Mouse (Mus musculus) embryonic facial prominence, embryonic 10.5 days (tissue): Measurements from ENCODE around the gene Prdm16. TPM values are rescaled to one million over a fixed set of nuclear protein-coding genes. Genes with fewer than 3 reads are reported as not detected.

Source experiments
- DNase-seq: peaks from one replicate; pipeline ENCODE4 v3.0.0-alpha.2; 2017; ENCODE audit warnings: low spot score
- H3K27ac ChIP-seq: fragments of 300-500 bp; sonication (generic); replicated peaks from 2 replicates; pipeline ENCODE4 v1.5.1; 2016; ENCODE audit warnings: mild to moderate bottlenecking
- H3K27me3 ChIP-seq: fragments of 300-500 bp; sonication (generic); replicated peaks from 2 replicates; pipeline ENCODE4 v1.6.1; 2016; ENCODE audit warnings: low read depth, mild to moderate bottlenecking; ENCODE audit not compliant: poor library complexity, severe bottlenecking
- H3K36me3 ChIP-seq: fragments of 300-500 bp; sonication (generic); replicated peaks from 2 replicates; pipeline ENCODE4 v1.6.1; 2016; ENCODE audit warnings: mild to moderate bottlenecking, moderate library complexity
- H3K4me1 ChIP-seq: fragments of 300-500 bp; sonication (generic); 2 replicates; pipeline ENCODE4 v1.6.1; 2016
- H3K4me3 ChIP-seq: fragments of 300-500 bp; sonication (generic); 2 replicates; pipeline ENCODE4 v1.5.1; 2016; ENCODE audit warnings: mild to moderate bottlenecking, moderate library complexity
- H3K9me3 ChIP-seq: fragments of 300-500 bp; sonication (generic); 2 replicates; pipeline ENCODE4 v1.6.1; 2016; ENCODE audit warnings: mild to moderate bottlenecking
- WGBS: fragments of 180-500 bp; shearing (Covaris S2); methylation state at CpG from one replicate; pipeline ENCODE4 v1.1.7; 2016; 5-methylcytosine and 5-hydroxymethylcytosine counted together
- polyA plus RNA-seq: library from polyadenylated mRNA; unstranded; fragments of >200 nt; fragmentation: Nextera tagmentation; extraction: Ambion mirVana; gene quantifications from 2 replicates; pipeline ENCODE4 v1.2.1, GENCODE M21; 2016

Gene Prdm16
- polyA plus RNA-seq, 1 experiment from 2014 or later, result 44.5 TPM

DNA sequence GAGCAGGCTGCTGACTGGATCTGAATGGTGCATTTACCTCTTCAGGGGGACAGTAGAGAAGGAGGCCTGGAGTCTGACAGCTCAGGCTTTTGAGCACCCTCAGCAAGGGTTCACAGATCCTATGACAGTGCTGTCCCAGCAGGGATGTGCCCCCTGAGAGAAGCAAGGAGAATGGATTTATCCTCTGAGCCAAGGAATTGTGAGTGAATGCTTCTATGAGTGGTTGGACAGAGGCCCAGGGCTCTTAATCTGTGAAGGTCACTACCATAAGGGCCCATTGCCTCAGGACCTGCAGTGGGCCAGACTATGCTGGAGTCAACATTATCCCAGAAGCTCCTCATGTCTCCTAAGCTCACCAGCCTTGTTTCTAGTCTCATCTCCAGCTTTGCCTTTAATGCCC is 23.4 kb upstream of the Prdm16 start:
- no peak overlapping the region for H3K4me3 ChIP-seq
- peaks cover 63% of the 10 kb centered on the region for H3K4me1 ChIP-seq
- no peak for DNase-seq
- H3K36me3 ChIP-seq, result no peaks in the 10 kb centered on the region
- H3K27ac ChIP-seq, result no peak overlapping the region
- H3K9me3 ChIP-seq, result no peaks in the 10 kb centered on the region
- H3K27me3 ChIP-seq, result peaks cover 52% of the 10 kb centered on the region

DNA sequence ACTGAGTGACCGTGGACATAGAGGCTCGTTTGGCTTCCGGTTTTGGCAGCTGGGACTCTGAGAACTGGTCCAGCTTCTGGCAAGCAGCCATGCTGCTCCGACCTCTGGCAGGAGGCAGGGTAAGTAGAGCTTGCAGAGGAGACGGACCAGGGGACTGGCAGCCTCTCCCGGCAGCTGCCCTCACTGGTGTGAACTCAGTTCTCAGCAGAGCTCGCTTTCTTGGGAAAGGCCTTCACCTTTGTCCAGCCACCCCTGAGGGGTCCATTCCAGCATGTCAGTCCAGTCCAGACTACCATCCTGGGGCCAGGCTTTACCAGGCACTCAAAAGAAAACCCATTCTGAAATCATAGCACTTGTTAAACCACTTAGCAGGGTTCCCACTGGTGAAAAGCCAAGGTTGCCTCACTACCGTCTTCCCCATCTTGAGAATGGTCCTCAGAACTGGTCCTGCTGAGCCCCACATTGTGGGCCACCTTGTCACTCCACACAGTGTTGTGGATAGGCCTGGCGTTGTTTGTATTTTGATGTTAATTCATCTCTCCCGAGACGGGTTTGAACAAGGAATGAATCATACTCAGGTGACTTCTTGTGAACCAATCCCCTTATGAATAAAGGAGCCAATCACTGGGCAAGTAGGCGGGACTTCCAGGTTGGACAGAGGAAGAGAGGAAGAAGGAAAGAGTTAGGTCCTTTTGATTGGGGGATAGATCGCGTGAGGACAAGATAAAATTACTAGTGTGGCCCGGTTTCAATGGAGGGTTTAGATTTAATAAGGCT is 18.6 kb upstream of the Prdm16 start:
- no peaks in the 10 kb centered on the region for H3K9me3 ChIP-seq
- H3K4me3 ChIP-seq, result no peak overlapping the region
- no peak for DNase-seq
- WGBS, result 87% methylated on average over 15 of the region's 15 CpGs
- H3K4me1 ChIP-seq, result peaks cover 41% of the 10 kb centered on the region
- H3K36me3 ChIP-seq, result no peaks in the 10 kb centered on the region
- no peak overlapping the region for H3K27ac ChIP-seq
- peaks cover 53% of the 10 kb centered on the region for H3K27me3 ChIP-seq

DNA sequence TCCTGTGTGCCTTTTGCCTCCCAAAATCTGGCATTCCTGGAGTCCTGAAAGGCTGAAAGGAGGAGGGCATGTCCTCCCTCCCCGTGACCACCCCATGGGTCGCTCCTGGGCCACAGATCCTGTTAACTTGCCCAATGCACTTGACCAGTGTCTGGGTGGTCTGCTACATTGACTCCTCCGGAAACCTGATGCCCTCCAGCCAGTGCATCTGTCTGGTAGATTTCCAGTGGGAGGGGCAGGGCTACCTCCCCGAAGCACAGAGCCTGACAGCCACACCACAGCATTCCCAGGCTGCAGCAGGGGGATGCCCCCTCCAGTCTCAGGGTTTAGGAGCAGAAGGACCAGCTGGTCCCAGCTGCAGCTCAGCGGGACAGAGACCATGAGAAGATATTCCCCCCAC is 15.8 kb upstream of the Prdm16 start:
- H3K9me3 ChIP-seq, result peaks cover under 1% of the 10 kb centered on the region; the same call in 1 of the 2 replicates
- 0 out of 2 replicates have a peak overlapping the region, but pooled peaks have one; percentile 25 for H3K4me3 ChIP-seq
- no peaks in the 10 kb centered on the region for H3K36me3 ChIP-seq
- H3K27me3 ChIP-seq, result peaks cover 67% of the 10 kb centered on the region
- peak overlapping the region; percentile 19 for H3K27ac ChIP-seq
- H3K4me1 ChIP-seq, result peaks cover 26% of the 10 kb centered on the region
- DNase-seq, result peak; percentile 65
- WGBS, result 17% methylated on average over 5 of the region's 5 CpGs

DNA sequence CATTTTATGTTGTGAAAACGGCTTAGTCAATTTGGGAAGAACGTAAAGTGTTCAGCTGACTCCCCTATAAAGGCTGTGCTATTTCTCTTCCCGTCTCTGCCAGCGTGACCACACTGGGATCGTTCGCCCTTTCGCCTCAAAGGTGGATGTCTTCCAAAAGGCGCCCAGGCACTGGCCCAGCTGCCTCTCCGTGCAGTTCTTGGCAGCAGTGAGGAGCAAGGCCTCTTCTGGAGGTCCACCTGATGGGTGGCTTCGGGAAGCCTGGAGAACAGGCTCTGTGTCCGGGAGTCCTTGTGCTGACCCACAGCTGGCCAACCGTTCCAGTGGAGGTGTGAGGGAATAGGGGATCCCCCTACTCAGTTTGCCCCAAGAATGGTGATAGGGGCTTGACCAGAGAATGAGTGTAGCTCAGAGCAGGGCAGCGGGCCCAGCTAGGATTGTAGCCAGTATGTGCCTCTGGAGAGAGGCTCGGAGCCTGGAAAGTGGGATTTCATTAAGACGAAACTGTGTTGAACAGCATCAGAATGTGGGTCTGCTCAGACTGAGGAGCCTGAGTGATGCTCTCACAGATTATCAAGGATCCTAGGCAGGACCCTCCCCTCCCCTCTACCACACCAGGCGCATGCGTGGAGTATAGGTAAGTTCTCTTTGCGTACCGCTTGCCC is 12.5 kb upstream of the Prdm16 start:
- no peak overlapping the region for H3K4me3 ChIP-seq
- H3K9me3 ChIP-seq, result peaks cover 17% of the 10 kb centered on the region
- no peaks in the 10 kb centered on the region for H3K36me3 ChIP-seq
- peaks cover 16% of the 10 kb centered on the region for H3K4me1 ChIP-seq
- H3K27ac ChIP-seq, result no peak overlapping the region
- 82% methylated on average over 19 of the region's 19 CpGs for WGBS
- peaks cover 73% of the 10 kb centered on the region for H3K27me3 ChIP-seq
- no peak for DNase-seq

DNA sequence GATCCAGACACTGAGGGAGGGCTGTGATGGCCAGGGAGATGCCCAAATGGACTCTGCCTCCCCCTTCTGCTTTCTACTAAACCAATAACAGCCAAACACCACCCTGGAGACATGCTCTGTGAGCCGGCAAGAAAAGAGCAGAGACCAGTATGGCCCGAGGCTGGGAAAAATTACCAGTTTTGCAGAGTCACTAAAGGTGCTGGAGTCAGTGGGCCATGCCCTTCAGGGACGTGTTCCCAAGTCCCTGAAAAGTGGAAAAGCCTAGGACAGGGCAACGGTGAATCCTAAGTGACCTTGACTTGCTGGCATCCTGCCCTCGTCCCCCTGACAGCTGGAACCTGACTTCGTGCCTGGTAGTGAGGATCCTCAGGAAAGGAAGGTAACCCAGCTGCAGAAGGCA is 5.8 kb upstream of the Prdm16 start:
- DNase-seq, result peak; percentile 35
- H3K4me1 ChIP-seq, result peaks cover 67% of the 10 kb centered on the region
- H3K27me3 ChIP-seq, result peaks cover 94% of the 10 kb centered on the region
- no peak overlapping the region for H3K27ac ChIP-seq
- WGBS, result 4% methylated on average over 6 of the region's 6 CpGs
- no peaks in the 10 kb centered on the region for H3K36me3 ChIP-seq
- H3K4me3 ChIP-seq, result no peak overlapping the region
- peaks cover 17% of the 10 kb centered on the region for H3K9me3 ChIP-seq

GRCm38 (mm10) chr4:154641296-154642110 is 4.8 kb upstream of the Prdm16 start:
- 2% methylated on average over 32 of the region's 32 CpGs for WGBS
- peak; percentile 58 for DNase-seq
- peak overlapping the region; percentile 77 for H3K27ac ChIP-seq
- peaks cover 99% of the 10 kb centered on the region for H3K27me3 ChIP-seq
- H3K9me3 ChIP-seq, result peaks cover 7% of the 10 kb centered on the region; the same call in 1 of the 2 replicates
- peak overlapping the region; percentile 90 for H3K4me3 ChIP-seq
- H3K36me3 ChIP-seq, result no peaks in the 10 kb centered on the region
- H3K4me1 ChIP-seq, result peaks cover 77% of the 10 kb centered on the region

DNA sequence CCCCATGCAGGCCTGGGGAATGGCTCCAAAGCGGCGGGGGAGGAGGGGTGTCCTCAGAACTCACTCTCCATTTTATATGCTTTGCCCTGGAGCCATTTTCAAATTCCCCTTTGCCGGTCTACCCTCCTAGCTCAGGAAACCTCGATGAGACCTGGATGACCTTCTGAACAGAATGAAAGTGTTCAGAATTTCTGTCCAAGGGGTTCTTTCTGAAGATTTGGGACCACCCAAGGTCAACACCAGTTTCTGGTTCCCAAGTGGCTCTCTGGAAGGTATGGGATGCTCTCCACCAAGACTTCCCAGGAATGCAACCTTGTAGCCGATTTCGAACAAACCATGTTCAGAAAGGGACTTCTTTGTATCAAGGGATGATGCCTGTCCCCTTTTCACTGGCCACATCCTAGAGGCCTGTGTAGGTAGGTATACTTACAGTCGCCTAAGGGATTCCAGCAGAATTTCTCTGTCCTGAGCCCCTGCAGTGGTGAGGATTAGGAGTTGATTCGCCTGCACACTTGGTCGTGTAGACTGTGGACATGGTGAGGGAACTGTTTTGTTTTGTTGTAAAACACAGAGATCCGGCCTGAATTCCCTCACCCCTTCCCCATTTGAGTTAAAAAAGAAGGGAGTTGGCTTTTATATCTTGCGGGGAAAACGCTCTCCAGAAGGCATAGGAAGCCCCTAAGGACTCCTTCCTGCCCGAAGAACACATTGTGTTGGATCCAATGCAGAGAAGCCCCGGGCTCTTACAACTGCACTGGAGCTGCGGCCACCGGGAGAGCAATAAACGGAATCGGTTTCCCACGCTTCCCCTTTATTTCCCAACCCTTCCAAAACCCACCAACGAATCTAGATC is 4.0 kb upstream of the Prdm16 start:
- 0 out of 2 replicates have a peak, but pooled peaks cover 4% of the 10 kb centered on the region for H3K9me3 ChIP-seq
- peaks cover 83% of the 10 kb centered on the region for H3K4me1 ChIP-seq
- 2% methylated on average over 20 of the region's 20 CpGs for WGBS
- peak overlapping the region; percentile 90 for H3K4me3 ChIP-seq
- H3K27ac ChIP-seq, result peak overlapping the region; percentile 77
- no peaks in the 10 kb centered on the region for H3K36me3 ChIP-seq
- peak; percentile 31 for DNase-seq
- H3K27me3 ChIP-seq, result peaks cover 95% of the 10 kb centered on the region

DNA sequence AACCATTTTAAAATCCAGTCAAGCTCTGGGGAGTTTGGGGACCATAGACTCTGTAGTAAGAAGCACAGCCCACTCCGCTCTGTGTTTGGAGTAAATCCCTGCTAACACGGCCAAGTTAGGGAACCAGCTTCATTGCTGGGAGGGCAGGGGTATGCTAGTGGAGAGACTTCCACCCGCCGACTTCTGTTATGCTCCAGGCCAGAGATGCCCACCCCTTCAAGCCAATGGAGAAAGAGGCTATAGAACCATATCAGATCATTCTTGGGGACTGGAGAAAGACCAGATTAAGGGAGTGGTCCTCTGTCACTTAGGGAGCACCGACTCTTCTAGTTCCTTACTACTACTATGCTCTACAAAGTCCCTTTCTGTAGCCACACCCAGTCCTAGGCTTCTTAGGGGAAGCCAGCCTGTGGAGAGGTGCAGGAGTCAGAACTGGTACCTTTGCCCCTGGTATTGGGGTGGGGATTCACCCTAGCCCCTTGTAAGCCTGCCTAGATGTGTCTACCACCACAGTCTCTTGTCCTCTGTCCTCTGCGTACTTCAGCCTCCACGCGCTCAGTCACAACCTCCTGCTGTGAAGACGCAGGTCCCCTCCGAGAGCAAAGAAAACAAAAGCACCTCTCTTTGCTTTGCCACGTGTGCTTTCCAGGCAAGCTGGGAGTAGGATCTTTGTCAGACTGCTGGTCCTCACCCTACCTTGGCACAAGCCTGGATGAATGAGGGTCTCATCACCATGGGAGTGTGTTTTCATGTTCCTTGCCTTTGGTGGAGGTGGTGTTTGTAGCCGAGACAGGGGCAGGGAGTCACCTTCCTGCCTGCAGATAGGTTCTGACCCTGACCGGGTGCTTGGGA is 3.1 kb upstream of the Prdm16 start:
- peaks cover 95% of the 10 kb centered on the region for H3K27me3 ChIP-seq
- 3% methylated on average over 13 of the region's 13 CpGs for WGBS
- H3K9me3 ChIP-seq, result no peaks in the 10 kb centered on the region
- H3K4me3 ChIP-seq, result peak overlapping the region; percentile 90
- peaks cover 91% of the 10 kb centered on the region for H3K4me1 ChIP-seq
- DNase-seq, result peak; percentile 40
- peak overlapping the region; percentile 96 for H3K27ac ChIP-seq
- no peaks in the 10 kb centered on the region for H3K36me3 ChIP-seq

GRCm38 (mm10) chr4:154639126-154639525 is 2.5 kb upstream of the Prdm16 start:
- Histone ChIP-seq H3K4me3 (peak overlapping the region; percentile 90), H3K4me1 (peaks cover 97% of the 10 kb centered on the region), H3K27ac (peak overlapping the region; percentile 96), H3K9me3 (no peaks in the 10 kb centered on the region), H3K27me3 (peaks cover 95% of the 10 kb centered on the region), H3K36me3 (no peaks in the 10 kb centered on the region; the same call in 1 of the 2 replicates)
- peak; percentile 70 for DNase-seq
- 1% methylated on average over 7 of the region's 7 CpGs for WGBS

- Histone ChIP-seq H3K27me3 (peaks cover 95% of the 10 kb centered on the region), H3K27ac (peak overlapping the region; percentile 96), H3K4me3 (peak overlapping the region; percentile 90), H3K9me3 (no peaks in the 10 kb centered on the region), H3K36me3 (peaks cover 2% of the 10 kb centered on the region; the same call in 1 of the 2 replicates), H3K4me1 (peaks cover 97% of the 10 kb centered on the region)
- 2% methylated on average over 15 of the region's 15 CpGs for WGBS
- peak; percentile 48 for DNase-seq
These were observed 1.7 kb upstream of the Prdm16 start for GRCm38 (mm10) chr4:154638320-154638886.
